Mouse (Mus musculus) gastrocnemius, postnatal 4 days (tissue): Measurements from ENCODE around the gene Fam107b. TPM values are rescaled to one million over a fixed set of nuclear protein-coding genes. Genes with fewer than 3 reads are reported as not detected.

Experiments
- DNase-seq, 2 experiments: peaks; one replicate each; pipeline ENCODE4 v3.0.0; 2021 to 2022; ENCODE audit warnings: low spot score in 2 of 2, mixed read lengths in 2 of 2
- long read RNA-seq, 2 experiments: library from polyadenylated mRNA; stranded (forward); transcript quantifications; one replicate each; pipeline ENCODE4 v2.0.0; 2021
- total RNA-seq, 2 experiments: library from RNA; stranded (reverse); gene quantifications; 2 replicates each; pipeline ENCODE4 v1.2.3; 2021

Gene Fam107b
- 10 to 100 TPM; 14.4 to 24.7 TPM for total RNA-seq
- long read RNA-seq, experiment 1, transcript Fam107b-201 (4 exons, 3,156 nt) = major isoform, 13 of 17 reads
- long read RNA-seq, experiment 1, partial matches to known transcripts = 0 of 17 reads
- long read RNA-seq, experiment 1, other reads (novel, unspliced or antisense) = 3 of 17 reads
- long read RNA-seq, experiment 2, transcript Fam107b-201 (4 exons, 3,156 nt) = major isoform, 10 of 12 reads
- long read RNA-seq, experiment 2, partial matches to known transcripts = 0 of 12 reads
- long read RNA-seq, experiment 2, other reads (novel, unspliced or antisense) = 2 of 12 reads

- no peak for DNase-seq
These were observed at the start of gene Fam107b for GRCm38 (mm10) chr2:3570186-3570585. Fam107b (plus strand) TSS chr2:3570488.

GRCm38 (mm10) chr2:3522558-3522957, 47.7 kb upstream of the Fam107b start:
- no peak for DNase-seq

- DNase-seq = no peak
These were observed 44.0 kb upstream of the Fam107b start for GRCm38 (mm10) chr2:3526288-3526687.

- no peak for DNase-seq
These were observed 28.8 kb upstream of the Fam107b start for GRCm38 (mm10) chr2:3541307-3542079.

GRCm38 (mm10) chr2:3546055-3546454, 24.2 kb upstream of the Fam107b start:
- no peak for DNase-seq

- peak in 1 of 2 experiments; percentile 25 for DNase-seq
These were observed 23.7 kb upstream of the Fam107b start for GRCm38 (mm10) chr2:3546588-3546987.

GRCm38 (mm10) chr2:3570606-3571005, 318 bp downstream of the Fam107b start:
- DNase-seq = no peak

GRCm38 (mm10) chr2:3573883-3574282, 3.6 kb downstream of the Fam107b start:
- DNase-seq = no peak

- DNase-seq = no peak
These were observed 4.9 kb downstream of the Fam107b start for GRCm38 (mm10) chr2:3575140-3575539.

GRCm38 (mm10) chr2:3576346-3576745, 6.1 kb downstream of the Fam107b start:
- DNase-seq = no peak

GRCm38 (mm10) chr2:3577216-3577615, 6.9 kb downstream of the Fam107b start:
- DNase-seq = no peak

GRCm38 (mm10) chr2:3578180-3578902, 8.1 kb downstream of the Fam107b start:
- no peak for DNase-seq

- DNase-seq = no peak
These were observed 9.1 kb downstream of the Fam107b start for GRCm38 (mm10) chr2:3579316-3579902.

GRCm38 (mm10) chr2:3582830-3583229, 12.5 kb downstream of the Fam107b start:
- no peak for DNase-seq

- DNase-seq = no peak
These were observed 15.0 kb downstream of the Fam107b start for GRCm38 (mm10) chr2:3585231-3585783.

GRCm38 (mm10) chr2:3590086-3590915, 20.0 kb downstream of the Fam107b start:
- DNase-seq = no peak

GRCm38 (mm10) chr2:3590916-3591197, 20.6 kb downstream of the Fam107b start:
- no peak for DNase-seq

GRCm38 (mm10) chr2:3594663-3595318, 24.5 kb downstream of the Fam107b start:
- no peak for DNase-seq

- no peak for DNase-seq
These were observed 30.1 kb downstream of the Fam107b start for GRCm38 (mm10) chr2:3600421-3600820.

- DNase-seq = no peak
These were observed 32.3 kb downstream of the Fam107b start for GRCm38 (mm10) chr2:3602599-3602998.
